Mouse (Mus musculus) c-Kit-positive CD71-negative TER-119-negative erythroid progenitor cells, embryonic 14.5 days (primary cell): Measurements from ENCODE around the gene Rps15.

Experiments used
- DNase-seq: peaks from one replicate; pipeline ENCODE4 v3.0.0-alpha.2; 2013; ENCODE audit warnings: low read depth

The Rps15 gene

DNA sequence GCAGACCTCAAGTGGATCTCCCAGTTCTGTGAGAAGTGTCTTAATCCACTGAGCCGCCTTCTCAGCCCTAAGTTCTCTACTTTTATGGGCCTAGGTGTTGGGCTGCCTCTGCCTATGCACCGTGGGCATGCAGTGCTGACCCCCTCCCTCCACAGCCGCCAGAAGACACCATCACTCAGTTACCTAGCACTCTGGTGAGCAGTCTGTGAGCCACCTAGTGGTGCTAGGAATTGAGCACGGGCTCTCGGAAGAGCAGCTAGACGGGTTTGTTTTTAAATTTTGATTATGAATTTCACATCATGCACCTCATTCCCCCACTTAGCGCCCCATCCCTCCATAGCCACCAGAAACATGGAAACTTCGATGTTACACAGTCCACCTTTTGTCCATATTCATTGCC, 3.6 kb upstream of the Rps15 start:
- DNase-seq, result no peak

DNA sequence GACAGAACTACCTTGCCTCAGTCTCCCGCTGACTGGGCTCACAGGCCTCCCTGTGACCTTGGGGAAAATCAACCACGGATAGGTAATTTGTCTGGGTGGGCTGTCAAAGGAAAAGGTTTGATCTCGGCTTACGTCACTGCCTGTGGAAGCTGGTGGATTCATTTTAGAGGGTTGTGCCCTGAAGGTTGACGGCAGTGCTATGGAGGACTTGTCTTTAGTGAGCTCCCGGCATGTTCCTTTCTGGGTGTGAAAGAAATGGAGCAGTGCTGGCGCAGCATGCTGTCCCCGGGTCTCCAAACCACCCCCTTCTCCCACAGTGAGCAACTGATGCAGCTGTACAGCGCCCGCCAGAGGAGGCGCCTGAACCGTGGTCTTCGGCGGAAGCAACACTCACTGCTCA, 1.1 kb downstream of the Rps15 start:
- DNase-seq, result no peak

DNA sequence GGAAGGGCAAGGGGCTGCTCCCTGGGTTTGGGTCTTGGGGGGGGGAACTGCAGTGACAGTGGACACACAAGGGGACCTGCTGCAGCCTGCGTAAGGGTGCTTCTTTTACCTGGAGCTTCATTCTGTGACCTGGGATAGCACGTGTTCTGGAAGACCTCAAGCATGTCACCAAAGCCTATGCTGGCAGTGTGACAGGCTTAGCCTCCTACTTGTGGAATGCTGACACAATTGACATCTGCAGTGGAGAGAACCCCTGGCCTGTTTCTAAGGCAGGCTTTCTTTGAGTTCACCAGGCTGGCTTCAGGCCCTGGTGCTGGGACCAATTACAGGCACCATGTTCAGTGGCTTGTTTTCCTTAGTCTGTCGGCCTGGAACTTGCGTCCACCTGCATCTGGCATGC, 2.1 kb downstream of the Rps15 start:
- no peak for DNase-seq

DNA sequence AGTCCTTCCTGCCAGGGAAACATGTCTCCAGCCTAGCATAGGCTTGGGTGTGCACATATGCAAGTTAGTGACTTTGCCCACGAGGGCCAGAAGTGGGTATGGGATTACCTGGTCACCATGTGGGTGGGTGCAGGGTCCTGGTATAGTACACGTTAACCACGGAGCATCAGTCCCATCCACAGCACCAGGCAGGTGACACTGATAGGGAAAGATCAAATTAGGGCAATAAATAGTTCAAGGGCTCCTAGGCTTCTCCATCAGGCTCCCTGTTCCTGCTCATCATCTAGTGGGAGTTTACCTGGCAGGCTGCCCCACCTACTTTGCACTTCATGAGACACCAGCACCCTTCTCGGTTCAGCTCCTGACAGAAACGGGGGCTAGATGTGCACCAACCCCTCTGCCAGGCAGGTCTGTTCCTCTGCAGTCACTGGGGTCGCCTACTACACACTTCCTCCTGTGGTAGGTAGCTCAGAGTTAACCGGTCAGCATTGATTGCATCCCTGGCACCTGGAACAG, 2.6 kb downstream of the Rps15 start:
- DNase-seq, result no peak

DNA sequence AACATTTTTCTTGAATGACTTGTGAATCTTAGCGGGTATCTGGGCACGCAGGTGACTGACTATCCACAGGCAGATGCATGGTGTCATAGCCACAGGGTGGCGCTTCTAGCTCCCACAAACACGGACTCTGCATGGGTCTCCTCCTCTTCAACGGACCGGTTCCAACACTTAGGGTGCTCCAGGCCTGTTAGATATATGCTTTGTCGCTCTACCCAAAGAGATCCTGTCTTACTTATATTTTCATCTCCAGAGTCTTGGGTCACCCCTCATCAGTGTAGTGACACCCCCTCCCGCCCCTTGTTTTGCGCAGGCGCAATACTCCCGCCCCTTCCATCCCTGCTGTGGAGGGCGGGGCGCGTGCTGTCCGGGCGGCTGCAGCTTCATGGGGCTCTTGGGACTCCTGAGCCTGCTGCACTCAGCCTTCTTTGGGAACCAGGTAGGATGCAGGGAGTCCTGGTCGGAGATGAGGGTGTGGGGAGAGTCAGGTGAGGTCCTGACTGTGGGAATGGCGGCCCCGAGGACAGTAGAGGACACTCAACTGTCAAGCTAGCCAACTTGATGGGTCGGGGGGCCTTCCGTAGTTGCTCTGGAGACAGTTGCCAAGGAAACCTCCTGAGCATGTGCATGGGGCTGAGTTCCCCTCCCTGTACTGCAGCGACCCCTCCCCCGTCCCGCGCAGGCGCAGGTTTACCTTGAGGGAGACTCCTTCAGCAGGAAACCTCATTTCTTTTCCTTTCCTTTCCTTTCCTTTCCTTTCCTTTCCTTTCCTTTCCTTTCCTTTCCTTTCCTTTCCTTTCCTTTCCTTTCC, 3.6 kb downstream of the Rps15 start, which contains the start of gene Apc2:
Gene Apc2, plus strand, starts transcription at position 360 of the 808 bp plus-strand sequence.
- DNase-seq, result peak; percentile 61

DNA sequence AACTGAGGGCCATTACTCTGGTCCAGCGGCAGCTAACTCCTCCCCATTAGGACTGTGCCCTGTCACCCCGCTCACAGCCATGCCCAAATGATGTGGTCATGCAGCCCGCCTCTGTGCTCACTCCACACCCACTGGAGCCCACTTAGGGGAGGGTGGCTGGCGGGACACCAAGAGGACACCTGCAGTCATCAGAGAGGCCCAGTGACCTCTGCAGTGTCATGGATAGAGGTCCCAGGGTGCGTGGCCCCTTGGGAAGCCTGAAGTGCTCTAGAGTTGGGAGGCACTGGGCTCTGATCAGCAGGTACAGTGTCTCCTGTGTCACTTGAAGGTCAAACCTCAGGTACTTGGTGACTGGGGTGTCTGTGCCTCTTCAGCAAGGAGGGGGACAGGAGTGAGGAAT, 4.6 kb downstream of the Rps15 start:
- DNase-seq, result no peak

DNA sequence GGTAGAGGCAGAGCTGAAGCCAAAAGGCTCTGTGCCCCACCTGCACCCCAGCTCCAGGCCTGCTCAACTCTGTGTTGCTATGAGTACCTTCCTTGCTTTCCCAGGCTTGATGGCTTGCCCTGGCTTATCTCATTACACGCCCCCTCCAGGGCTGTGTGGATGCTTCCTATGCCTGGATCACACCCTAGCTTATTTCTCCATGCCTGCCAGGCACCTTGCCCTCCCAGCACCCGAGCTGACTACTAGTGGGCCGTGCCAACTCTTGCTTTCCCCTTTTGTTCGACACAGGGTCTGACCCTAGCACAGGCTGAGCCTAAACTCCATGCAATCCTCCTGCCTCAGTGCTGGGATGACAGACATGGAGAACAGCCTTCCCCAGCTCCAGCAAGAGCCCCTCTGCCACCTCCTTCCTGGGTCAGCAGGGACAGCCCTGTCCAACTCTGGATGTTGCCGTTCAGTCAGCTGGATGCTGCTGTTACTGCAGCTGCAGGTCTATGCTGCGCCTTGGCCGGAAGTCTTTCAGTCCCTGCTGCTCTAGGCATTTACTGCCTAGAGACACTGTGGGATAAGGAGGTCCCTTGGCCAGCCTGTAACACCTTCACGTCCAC, 5.4 kb downstream of the Rps15 start:
- no peak for DNase-seq

DNA sequence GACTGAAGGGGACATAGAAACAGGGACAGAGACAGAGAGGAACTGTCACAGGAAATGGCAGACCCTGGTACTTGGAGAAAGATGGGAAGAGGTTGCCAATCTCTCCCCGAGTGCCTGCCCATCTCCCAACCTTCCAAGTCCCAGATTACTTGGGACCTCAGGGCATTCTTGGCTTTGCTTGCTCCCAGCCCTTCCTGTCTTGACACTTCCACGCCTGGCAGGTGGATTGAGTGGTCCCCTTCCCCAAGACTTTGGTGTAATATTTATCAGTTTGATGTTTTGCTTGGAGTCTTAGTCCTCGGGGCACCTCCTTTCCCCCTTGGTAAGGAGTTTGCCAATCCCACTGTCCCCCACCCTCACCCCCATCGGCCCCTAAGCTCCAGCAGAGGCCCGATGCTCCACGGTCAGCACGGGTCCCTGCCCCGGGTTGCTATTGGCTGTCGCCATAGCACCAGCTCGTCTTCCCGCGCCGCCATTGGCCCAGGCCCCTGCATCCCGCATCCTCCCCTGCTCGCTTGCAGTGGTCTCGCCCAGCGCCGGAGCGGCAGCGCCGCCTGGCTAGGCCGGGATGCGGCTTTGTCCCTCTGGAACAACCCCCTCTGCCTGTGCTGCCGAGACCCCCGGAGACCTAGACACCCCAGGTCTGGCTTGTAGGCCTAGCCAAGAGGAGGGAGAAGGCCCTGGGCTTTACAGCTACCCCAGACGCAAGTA, 6.5 kb downstream of the Rps15 start:
- DNase-seq, result no peak

DNA sequence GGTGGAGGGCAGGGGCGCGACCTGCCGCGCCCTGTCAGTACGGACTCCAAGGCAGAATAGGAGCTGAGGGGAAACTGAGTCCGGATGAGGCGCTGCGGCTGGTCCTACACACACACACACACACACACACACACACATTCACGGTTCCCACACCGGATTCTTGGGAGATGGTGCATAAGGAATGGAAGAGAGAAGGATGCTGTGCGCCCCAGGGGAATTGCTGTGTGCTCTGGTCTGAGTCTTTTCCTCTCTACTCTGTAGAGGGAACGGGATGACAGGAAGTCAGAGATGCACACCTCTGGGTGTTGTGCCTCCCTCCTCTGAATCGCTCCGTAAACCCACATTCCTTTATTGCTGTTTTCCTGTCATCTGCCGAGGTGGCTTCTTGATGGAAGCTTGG, 7.0 kb downstream of the Rps15 start:
- DNase-seq, result no peak

DNA sequence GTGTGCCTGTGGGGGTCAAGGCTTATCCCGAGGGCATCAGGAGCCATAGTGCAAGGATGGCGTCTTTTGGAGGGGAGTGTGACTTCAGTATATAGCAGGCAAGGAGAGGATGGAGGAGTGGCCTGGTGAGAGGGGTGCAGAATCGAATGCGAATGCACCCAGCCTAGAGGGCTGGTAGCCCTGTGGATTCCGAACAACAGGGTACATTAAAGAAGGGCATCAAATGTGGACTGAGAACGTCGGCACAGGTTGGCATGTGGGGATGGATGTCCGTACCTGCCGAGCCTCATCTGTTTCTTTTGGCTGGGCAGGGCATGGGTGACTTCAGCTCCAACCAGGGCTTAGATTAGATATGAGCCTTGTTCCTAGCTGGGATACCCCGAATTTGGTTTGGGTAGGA, 7.6 kb downstream of the Rps15 start:
- no peak for DNase-seq

DNA sequence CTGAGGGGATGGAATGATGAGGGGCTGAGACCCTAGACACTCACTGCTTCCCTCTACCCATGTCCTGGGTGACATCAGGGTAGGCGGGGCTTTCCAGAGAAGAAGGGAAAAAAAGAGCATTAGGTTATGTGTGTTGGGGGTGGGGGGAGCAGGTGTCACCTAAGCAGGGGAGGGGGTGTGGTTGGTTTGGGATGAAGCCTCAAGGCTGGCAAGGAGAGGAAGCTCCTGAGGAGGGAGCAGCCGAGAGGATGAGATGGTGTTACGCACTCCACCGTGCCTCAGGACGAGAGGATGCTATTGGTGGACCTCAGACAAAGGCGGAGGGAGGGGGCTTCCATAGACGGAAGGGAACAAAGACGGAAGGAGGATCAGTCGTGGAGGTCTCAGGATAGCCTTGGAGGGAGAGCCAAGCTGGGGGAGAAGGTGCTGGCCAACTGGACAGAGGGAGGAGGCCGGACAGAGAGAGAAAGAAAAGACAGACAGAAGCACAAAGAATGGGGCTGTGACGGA, 8.5 kb downstream of the Rps15 start:
- DNase-seq, result no peak

DNA sequence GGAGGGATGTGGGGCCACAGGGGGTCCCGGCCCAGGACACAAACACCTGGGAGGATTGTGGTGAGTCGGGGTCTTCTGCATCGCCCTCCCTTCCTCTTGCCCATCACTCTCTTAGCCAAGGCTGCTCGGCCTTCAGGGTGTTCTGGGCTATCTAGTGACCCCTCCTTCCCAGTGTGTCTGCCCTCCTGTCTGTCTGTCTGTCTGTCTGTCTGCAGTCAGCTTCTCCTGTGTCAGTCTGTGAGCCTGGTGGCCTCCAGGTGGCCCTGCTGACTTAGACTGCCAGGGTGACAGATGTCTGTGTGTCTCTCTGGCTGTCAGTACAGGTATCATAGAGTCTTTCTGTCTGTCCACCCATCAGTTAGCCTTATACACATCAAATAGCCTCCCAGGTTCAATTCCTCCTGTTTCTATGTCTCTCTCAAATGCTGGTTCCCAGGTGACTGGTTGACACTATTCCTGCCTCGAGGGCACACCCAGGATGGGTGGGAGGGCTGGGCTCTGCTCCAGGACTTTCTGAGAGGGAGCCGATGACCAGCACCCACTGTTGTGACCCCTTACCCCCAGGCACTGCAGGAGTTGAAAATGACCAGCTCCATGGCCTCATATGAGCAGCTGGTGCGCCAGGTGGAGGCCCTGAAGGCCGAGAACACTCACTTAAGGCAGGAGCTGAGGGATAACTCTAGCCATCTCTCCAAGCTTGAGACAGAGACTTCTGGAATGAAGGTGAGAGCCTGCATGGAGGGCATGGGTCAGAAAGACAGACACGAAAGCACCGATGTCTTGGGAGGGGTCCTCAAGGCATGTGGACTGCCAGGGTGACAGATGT, 9.2 kb downstream of the Rps15 start:
- no peak for DNase-seq

DNA sequence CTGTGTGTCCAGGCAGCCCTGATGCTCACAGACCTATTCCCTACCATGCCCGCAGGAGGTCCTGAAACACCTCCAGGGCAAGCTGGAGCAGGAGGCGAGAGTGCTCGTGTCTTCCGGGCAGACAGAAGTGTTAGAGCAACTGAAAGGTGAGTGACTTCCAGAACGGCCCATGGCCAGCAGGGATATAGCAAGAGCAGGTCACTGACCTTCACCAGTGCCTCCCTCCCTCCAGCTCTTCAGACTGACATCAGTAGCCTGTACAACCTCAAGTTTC, 9.8 kb downstream of the Rps15 start:
- no peak for DNase-seq

DNA sequence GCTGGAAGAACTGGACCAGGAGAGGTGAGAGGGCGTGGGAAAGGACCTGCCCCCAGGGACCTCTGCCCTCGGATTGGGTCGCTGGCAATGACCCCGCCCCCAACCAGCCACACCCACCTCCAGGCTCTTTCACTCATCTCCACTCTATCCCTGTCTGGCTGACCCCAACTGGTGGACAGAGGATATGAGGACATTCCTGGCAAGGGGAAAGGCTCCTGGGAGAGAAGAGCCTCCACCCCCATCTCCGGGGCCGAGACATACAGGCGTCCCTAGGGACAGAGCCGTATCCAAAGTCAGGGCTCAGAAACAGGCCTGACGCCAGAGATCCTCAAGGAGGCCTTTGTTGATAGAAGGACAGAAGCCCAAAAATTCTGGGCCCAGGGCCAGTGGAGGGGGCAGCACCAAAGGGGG, 10.2 kb downstream of the Rps15 start:
- no peak for DNase-seq

DNA sequence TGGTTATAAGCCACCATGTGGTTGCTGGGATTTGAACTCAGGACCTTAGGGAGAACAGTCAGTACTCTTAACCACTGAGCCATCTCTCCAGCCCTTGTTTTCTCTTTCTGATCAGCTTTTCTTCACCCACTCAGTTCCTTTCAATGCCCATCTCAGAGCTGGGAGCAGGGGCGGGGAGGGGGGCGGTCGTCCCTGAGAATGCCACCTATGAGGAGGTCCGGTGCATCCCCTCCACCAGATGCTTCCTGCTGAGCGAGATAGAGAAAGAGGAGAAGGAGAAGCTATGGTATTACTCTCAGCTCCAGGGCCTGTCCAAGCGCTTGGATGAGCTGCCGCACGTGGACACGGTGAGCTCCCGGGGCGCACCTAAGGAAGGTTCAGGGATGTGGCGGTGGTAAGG, 12.2 kb downstream of the Rps15 start:
- no peak for DNase-seq

DNA sequence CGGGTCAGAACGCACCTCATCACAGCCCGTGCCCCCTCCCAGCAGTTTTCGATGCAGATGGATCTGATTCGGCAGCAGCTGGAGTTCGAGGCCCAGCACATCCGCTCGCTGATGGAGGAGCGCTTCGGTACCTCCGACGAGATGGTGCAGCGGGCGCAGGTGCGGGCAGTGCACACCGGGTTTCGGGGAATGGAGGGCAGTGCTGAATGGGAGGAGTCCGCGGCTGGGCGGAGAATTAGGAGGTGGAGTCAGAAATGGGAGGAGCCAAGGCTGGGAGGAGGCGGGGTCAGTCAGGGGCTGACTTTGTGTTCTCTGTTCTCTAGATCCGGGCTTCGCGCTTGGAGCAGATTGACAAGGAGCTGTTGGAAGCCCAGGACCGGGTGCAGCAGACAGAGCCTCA, 12.6 kb downstream of the Rps15 start:
- no peak for DNase-seq

DNA sequence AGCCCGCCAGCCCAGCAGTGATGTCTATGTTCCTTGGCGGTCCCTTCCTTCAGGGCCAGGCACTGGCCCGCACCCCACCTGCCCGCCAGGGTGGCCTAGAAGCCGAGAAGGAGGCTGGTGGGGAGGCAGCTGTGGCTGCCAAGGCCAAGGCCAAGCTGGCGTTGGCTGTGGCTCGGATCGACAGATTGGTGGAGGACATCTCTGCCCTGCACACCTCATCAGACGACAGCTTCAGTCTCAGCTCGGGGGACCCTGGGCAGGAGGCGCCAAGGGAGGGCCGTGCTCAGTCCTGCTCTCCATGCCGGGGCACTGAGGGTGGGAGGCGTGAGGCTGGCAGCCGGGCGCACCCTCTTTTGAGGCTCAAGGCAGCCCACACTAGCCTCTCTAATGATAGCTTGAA, 19.3 kb downstream of the Rps15 start:
- no peak for DNase-seq

DNA sequence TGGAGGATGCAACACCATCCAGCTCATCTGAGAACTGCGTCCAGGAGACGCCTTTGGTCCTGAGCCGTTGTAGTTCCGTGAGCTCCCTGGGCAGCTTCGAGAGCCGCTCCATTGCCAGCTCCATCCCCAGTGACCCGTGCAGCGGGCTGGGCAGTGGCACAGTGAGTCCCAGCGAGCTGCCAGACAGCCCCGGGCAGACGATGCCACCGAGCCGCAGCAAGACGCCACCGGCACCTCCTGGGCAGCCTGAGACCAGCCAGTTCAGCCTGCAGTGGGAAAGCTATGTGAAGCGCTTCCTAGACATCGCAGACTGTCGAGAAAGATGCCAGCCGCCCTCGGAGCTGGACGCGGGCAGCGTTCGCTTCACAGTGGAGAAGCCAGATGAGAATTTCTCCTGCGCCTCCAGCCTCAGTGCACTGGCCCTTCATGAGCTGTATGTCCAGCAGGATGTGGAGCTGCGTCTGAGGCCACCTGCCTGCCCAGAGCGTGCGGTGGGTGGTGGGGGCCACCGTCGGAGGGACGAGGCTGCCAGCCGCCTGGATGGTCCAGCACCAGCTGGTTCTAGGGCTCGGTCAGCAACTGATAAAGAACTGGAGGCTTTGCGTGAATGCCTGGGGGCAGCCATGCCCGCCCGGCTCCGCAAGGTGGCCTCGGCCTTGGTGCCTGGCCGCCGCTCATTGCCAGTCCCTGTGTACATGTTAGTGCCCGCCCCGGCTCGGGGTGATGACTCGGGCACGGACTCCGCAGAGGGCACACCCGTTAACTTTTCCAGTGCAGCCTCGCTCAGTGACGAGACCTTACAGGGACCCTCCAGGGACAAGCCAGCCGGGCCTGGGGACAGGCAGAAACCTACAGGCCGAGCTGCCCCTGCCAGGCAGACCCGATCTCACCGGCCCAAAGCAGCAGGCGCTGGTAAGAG, 20.6 kb downstream of the Rps15 start:
- DNase-seq, result no peak

DNA sequence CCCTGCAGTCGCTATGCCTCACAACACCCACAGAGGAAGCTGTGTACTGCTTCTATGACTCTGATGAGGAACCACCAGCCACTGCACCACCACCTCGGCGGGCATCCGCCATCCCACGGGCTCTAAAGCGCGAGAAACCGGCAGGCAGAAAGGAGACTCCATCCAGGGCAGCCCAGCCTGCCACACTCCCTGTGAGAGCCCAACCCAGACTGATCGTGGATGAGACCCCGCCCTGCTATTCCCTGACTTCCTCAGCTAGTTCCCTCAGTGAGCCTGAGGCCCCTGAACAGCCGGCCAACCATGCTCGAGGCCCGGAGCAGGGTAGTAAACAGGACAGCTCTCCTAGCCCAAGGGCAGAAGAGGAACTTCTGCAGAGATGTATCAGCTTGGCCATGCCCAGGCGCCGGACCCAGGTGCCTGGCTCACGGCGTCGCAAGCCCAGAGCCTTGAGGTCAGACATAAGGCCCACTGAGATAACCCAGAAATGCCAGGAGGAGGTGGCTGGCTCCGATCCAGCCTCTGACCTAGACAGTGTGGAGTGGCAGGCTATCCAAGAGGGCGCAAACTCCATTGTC, 21.5 kb downstream of the Rps15 start:
- DNase-seq, result no peak

DNA sequence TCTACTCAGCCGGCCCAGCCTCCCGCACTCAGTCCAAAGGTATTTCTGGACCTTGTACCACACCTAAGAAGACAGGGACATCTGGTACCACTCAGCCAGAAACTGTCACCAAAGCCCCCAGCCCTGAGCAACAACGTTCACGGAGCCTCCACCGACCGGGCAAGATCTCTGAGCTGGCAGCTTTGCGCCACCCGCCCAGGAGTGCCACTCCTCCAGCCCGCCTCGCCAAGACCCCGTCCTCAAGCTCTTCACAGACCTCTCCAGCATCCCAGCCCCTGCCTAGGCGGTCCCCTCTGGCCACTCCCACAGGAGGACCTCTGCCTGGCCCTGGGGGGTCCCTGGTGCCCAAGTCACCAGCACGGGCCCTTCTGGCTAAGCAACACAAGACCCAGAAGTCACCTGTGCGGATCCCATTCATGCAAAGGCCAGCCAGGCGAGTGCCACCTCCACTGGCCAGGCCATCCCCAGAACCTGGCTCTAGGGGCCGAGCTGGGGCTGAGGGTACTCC, 22.3 kb downstream of the Rps15 start:
- DNase-seq, result no peak

DNA sequence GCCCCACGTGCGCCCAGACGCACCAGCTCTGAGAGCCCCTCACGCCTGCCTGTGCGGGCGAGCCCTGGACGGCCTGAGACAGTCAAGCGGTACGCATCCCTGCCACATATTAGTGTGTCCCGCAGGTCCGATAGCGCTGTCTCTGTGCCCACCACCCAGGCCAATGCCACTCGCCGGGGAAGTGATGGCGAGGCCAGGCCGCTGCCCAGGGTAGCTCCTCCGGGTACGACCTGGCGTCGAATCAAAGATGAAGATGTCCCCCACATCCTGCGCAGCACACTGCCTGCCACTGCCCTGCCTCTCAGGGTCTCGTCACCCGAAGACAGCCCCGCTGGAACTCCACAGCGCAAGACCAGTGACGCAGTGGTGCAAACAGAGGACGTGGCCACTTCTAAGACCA, 23.1 kb downstream of the Rps15 start:
- no peak for DNase-seq
